Mouse (Mus musculus) embryonic facial prominence, embryonic 15.5 days (tissue): ENCODE measurements around the gene Ahcy. TPM values are rescaled to one million over a fixed set of nuclear protein-coding genes. Genes with fewer than 3 reads are reported as not detected.

Experiments
- ATAC-seq: fragments of 200-750 bp; cut with Nextera tagmentation; 2 replicates; pipeline ENCODE4 v1.8.0; 2017; ENCODE audit warnings: low read depth, moderate TSS enrichment; ENCODE audit not compliant: insufficient number of reproducible peaks, low FRiP score, low TSS enrichment
- H3K27ac ChIP-seq: fragments of 300-500 bp; sonication (generic); replicated peaks from 2 replicates; pipeline ENCODE4 v1.5.1; 2015; ENCODE audit warnings: mild to moderate bottlenecking, inconsistent platforms
- H3K27me3 ChIP-seq: fragments of 300-500 bp; sonication (generic); 2 replicates; pipeline ENCODE4 v1.6.1; 2015; ENCODE audit warnings: inconsistent platforms
- H3K36me3 ChIP-seq: fragments of 300-500 bp; sonication (generic); 2 replicates; pipeline ENCODE4 v1.6.1; 2015; ENCODE audit warnings: mild to moderate bottlenecking, inconsistent platforms
- H3K4me1 ChIP-seq: fragments of 300-500 bp; sonication (generic); 2 replicates; pipeline ENCODE4 v1.6.1; 2015; ENCODE audit warnings: inconsistent platforms
- H3K4me2 ChIP-seq: fragments of 300-500 bp; sonication (generic); replicated peaks from 2 replicates; pipeline ENCODE4 v1.6.1; 2015; ENCODE audit warnings: mild to moderate bottlenecking, inconsistent platforms
- H3K4me3 ChIP-seq: fragments of 300-500 bp; sonication (generic); replicated peaks from 2 replicates; pipeline ENCODE4 v1.5.1; 2015; ENCODE audit warnings: mild to moderate bottlenecking, inconsistent platforms
- H3K9ac ChIP-seq: fragments of 300-500 bp; sonication (generic); 2 replicates; pipeline ENCODE4 v1.6.1; 2015; ENCODE audit warnings: inconsistent platforms
- H3K9me3 ChIP-seq: fragments of 300-500 bp; sonication (generic); replicated peaks from 2 replicates; pipeline ENCODE4 v1.6.1; 2016; ENCODE audit warnings: inconsistent platforms
- WGBS: fragments of 180-500 bp; shearing (Covaris S2); methylation state at CpG from one replicate; pipeline ENCODE4 v1.1.7; 2015; 5-methylcytosine and 5-hydroxymethylcytosine counted together
- polyA plus RNA-seq: library from polyadenylated mRNA; unstranded; fragments of >200 nt; fragmentation: Nextera tagmentation; extraction: Ambion mirVana; gene quantifications from 2 replicates; pipeline ENCODE4 v1.2.1, GENCODE M21; 2015

The Ahcy gene
- polyA plus RNA-seq, 1 experiment from 2014 or later, result 52.9 TPM

DNA sequence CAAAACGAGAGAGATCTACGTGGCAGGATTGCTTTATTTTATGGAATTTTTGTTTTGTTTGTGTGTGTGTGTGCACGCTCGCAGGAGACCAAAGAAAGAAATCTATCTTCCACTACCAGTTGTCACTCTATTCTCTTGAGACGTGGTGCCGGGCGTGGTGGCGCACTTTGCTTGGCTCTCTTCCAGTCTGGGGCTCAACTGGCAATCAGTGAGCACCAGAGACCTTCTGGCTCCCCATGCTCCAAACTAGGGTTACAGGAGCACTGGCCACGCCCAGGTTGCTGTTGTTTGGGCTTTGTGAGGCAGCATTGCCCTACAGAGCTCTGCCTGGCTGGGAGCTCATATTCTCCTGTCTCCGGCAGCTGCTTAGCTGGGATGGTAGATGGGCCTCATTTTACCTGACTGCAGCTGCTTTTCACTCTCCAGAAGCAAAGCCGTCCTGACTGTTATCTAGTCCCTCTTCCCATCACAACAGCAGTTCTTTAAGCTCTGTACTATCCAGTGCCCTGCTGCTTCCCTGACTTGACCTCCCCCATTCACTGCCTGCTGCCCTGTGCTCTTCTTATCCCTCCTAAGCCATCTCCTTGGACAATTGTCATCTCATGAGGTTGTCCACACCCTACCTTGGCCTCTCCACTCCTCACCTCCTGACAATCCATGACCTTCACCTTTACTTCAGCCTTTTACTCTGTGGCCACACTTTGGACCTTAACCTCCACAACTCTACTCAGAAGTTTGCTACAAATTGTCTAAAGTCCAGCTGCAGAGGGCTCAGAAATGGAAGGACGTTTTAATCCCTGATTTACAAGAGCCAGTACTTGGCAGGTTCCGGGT, 16.8 kb upstream of the Ahcy start:
- Histone ChIP-seq H3K9ac (no peak overlapping the region), H3K27me3 (no peaks in the 10 kb centered on the region), H3K27ac (no peak overlapping the region), H3K36me3 (no peaks in the 10 kb centered on the region), H3K9me3 (no peaks in the 10 kb centered on the region), H3K4me1 (no peaks in the 10 kb centered on the region), H3K4me2 (no peak overlapping the region), H3K4me3 (no peak overlapping the region)
- ATAC-seq, result peak; percentile 51; the same call in 1 of the 2 replicates
- WGBS, result 53% methylated on average over 13 of the region's 13 CpGs

DNA sequence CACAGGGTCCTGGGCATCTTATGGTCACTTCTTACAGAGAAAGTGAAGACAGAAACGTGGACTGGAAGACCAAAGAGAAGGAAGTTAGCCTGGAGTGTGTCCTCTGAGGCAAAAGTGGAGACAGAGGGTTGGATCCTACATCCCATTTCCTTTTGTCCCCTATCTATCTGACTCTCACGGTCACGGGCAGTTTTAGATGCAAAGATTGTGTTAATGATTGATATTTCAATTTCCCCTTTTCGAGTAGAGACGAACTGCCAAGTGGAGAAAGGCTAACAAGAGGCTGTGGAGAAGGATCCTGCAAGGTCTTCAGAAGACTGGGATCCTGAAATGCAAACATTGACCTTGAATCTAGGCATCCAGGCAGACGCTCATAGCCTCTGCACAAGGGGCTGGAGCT, 14.0 kb upstream of the Ahcy start:
- no peak for ATAC-seq
- no peaks in the 10 kb centered on the region for H3K4me1 ChIP-seq
- no peaks in the 10 kb centered on the region for H3K36me3 ChIP-seq
- H3K9ac ChIP-seq, result no peak overlapping the region
- H3K9me3 ChIP-seq, result no peaks in the 10 kb centered on the region
- WGBS, result 79% methylated on average over 6 of the region's 6 CpGs
- H3K4me2 ChIP-seq, result no peak overlapping the region
- no peak overlapping the region for H3K27ac ChIP-seq
- H3K4me3 ChIP-seq, result no peak overlapping the region
- no peaks in the 10 kb centered on the region for H3K27me3 ChIP-seq

DNA sequence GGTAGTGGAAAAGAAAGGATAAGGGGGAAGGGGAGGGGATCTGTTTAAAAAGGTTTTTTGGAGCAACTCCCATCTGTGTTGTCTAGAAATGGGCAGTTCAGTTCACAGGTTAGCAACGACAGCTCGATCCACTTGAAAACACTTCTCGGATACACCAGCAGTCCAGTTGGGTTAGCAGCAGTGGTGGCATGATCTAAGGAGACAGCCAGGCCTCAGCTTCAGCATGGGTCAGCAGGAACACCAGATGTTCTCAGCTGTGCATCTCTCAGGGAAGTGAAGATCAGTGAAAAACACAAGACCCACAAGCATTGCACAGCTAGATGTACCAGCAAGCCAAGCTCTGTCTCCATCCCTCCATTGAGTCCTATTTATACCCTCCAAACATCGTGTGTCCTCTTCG, 12.0 kb upstream of the Ahcy start:
- no peak overlapping the region for H3K27ac ChIP-seq
- H3K9ac ChIP-seq, result no peak overlapping the region
- H3K36me3 ChIP-seq, result no peaks in the 10 kb centered on the region
- no peaks in the 10 kb centered on the region for H3K9me3 ChIP-seq
- WGBS, result 80% methylated on average over 5 of the region's 5 CpGs
- no peaks in the 10 kb centered on the region for H3K4me1 ChIP-seq
- H3K4me2 ChIP-seq, result no peak overlapping the region
- no peak for ATAC-seq
- no peak overlapping the region for H3K4me3 ChIP-seq
- H3K27me3 ChIP-seq, result no peaks in the 10 kb centered on the region

DNA sequence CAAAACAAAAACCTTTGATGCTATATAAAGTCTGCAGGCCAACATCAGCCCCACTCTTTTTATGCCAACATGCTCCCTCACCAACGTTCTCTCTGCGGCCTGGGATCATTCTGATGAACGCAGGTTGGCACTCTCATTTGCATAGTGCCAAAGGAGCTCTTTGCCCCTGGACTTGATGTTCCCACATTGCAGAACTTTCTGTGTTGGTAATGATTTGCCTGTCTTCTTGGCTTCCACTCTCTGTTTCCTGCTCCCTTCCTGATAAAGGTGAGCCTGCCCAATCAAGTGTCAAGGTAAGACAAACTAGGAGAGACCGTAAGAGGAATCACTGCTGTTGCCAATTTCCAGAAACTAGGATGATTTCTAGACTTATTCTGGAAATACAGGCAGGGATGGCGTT, 10.2 kb upstream of the Ahcy start:
- H3K4me2 ChIP-seq, result no peak overlapping the region
- no peaks in the 10 kb centered on the region for H3K36me3 ChIP-seq
- no peaks in the 10 kb centered on the region for H3K27me3 ChIP-seq
- H3K27ac ChIP-seq, result no peak overlapping the region
- no peak for ATAC-seq
- no peak overlapping the region for H3K9ac ChIP-seq
- H3K4me3 ChIP-seq, result no peak overlapping the region
- no peaks in the 10 kb centered on the region for H3K9me3 ChIP-seq
- 86% methylated on average over 5 of the region's 5 CpGs for WGBS
- H3K4me1 ChIP-seq, result no peaks in the 10 kb centered on the region

DNA sequence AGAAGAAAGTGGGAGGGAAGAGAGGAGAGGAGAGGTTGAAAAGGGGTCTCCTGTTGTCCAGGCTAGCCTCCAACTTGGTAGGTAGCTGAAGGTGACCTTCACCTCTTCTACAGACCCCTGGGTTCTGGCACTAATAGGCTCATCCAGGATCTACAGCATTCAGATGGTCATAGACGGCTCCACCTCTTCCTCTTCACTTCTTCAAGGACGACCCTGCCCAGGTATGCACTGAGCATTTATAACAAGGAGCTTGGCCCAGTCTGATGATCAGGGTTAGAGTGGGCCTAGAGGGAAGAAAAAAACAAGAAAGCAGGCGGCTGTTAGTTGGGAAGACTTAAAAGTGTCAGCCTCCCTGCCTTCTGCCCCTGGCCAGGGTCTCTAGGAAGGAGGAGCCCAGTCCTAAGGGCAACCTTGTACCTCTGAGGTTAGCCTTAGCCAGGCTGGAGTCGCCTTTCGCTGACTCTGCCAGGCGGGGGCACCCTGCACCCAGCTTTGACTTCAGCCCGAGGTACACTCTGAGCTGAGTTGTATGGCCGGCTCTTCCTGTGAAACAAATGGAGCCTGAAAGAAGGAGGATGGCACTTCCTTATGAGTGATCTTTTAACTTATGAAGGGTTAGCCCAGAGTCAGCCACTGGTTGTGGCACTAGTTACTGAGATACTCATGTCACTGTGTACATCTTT, 8.0 kb upstream of the Ahcy start:
- Histone ChIP-seq H3K9me3 (no peaks in the 10 kb centered on the region), H3K4me1 (no peaks in the 10 kb centered on the region), H3K36me3 (no peaks in the 10 kb centered on the region), H3K9ac (no peak overlapping the region), H3K27me3 (no peaks in the 10 kb centered on the region), H3K4me3 (no peak overlapping the region), H3K27ac (no peak overlapping the region), H3K4me2 (no peak overlapping the region)
- peak; percentile 69; the same call in 1 of the 2 replicates for ATAC-seq
- 18% methylated on average over 8 of the region's 8 CpGs for WGBS

DNA sequence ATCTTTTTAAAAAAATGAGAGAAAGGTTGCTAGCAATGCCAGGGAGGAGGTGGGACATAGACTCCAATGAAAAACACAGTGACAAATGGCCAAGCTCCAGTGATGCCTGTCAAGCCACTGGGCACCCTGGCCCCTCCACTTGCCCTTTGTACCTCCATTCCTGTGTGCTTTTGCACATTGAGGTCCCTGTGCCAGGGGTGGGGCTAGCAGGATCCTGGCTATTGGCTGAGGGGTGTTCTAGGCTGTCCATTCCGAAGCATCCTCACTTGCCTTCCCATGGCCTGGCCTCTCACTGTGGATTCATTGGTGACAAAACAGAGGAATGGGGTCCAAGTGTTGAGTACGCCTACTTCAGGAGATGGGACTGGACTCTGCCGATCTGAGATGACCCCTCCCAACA, 6.8 kb upstream of the Ahcy start:
- Histone ChIP-seq H3K27me3 (no peaks in the 10 kb centered on the region), H3K9me3 (no peaks in the 10 kb centered on the region), H3K4me1 (no peaks in the 10 kb centered on the region), H3K27ac (no peak overlapping the region), H3K4me2 (no peak overlapping the region), H3K36me3 (no peaks in the 10 kb centered on the region), H3K9ac (no peak overlapping the region), H3K4me3 (no peak overlapping the region)
- WGBS, result 90% methylated on average over 3 of the region's 3 CpGs
- no peak for ATAC-seq

DNA sequence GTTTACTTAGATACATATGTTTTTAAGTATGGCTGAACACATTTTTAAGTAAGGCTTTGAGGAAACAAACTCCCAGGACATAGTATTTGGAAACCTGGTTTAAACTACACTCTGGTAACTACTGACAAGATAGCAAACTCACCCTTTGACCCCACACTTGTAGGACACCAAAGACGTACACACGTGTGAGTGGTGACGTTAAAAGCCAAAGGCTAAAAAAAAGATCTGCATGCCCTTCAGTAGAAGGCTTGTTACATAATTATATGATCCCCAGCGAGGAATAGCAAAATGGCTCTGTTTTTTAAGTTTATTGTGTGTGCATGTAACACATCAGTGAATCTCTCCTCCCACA, 5.9 kb upstream of the Ahcy start:
- no peak for ATAC-seq
- H3K4me2 ChIP-seq, result no peak overlapping the region
- 60% methylated on average over 4 of the region's 4 CpGs for WGBS

DNA sequence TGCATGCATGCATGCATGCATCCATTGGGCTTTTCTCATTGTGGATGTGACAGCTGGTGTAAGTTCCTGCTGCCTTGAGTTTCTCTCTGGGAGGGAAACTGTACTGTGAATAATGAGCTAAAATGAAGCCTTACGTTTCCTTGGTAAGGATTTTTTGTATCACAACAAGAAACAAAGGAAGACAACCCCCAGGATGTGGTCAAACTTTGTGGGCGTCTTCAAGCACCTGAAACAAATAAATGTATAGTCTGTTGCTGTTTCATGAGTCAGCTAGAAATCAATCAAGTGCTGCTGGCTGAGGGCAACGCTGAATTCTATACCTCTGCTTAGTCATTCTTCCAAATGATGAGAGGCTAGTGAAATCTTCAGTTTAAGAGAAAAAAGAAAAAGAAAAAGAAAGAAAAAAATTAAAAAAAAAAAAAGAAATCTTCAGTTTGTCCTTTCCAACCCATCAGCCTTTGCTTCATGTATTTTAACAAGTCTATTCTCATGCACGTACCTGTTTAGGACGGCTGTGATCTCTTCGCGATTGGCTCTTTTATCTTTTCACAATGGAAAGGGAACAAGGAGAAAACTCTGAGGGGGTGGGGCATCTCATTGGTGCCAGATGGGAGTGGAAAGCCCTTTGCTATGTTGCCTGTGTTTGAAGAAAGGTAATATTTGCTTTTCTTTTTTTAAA, 5.3 kb upstream of the Ahcy start:
- Histone ChIP-seq H3K4me1 (peaks cover 11% of the 10 kb centered on the region), H3K9me3 (no peaks in the 10 kb centered on the region), H3K4me3 (no peak overlapping the region), H3K27me3 (no peaks in the 10 kb centered on the region), H3K27ac (no peak overlapping the region), H3K4me2 (no peak overlapping the region), H3K9ac (no peak overlapping the region), H3K36me3 (no peaks in the 10 kb centered on the region)
- 32% methylated on average over 7 of the region's 7 CpGs for WGBS
- no peak for ATAC-seq

More for the DNA sequence above, 5.9 kb upstream of the Ahcy start:
- H3K9me3 ChIP-seq, result no peaks in the 10 kb centered on the region
- H3K36me3 ChIP-seq, result no peaks in the 10 kb centered on the region
- no peak overlapping the region for H3K4me3 ChIP-seq
- H3K9ac ChIP-seq, result no peak overlapping the region
- no peaks in the 10 kb centered on the region for H3K27me3 ChIP-seq
- peaks cover 6% of the 10 kb centered on the region for H3K4me1 ChIP-seq
- H3K27ac ChIP-seq, result no peak overlapping the region

DNA sequence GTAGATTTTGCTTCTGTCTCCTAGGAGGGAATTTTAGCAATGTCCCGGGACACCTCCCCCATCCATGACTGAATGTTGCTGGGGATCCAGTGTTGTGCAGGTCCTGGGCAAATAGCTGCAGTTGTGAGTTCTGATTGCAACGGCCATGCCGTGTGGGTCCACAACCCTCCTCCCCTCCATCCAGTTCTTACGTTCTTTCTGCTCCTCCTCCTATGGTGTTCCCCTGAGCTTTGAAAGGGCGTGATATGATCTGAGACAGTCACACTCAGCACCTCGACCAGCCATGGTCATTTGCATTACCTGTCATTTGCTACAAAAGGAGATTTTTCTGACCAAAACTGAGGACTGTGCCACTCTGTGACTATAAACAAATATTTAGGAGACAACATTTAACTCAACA, 1.4 kb upstream of the Ahcy start:
- ATAC-seq, result no peak
- Histone ChIP-seq H3K27ac (no peak overlapping the region), H3K4me2 (no peak overlapping the region), H3K9me3 (no peaks in the 10 kb centered on the region), H3K36me3 (no peaks in the 10 kb centered on the region), H3K4me1 (peaks cover 21% of the 10 kb centered on the region), H3K4me3 (no peak overlapping the region), H3K9ac (no peak overlapping the region), H3K27me3 (no peaks in the 10 kb centered on the region)
- 80% methylated on average over 6 of the region's 6 CpGs for WGBS

DNA sequence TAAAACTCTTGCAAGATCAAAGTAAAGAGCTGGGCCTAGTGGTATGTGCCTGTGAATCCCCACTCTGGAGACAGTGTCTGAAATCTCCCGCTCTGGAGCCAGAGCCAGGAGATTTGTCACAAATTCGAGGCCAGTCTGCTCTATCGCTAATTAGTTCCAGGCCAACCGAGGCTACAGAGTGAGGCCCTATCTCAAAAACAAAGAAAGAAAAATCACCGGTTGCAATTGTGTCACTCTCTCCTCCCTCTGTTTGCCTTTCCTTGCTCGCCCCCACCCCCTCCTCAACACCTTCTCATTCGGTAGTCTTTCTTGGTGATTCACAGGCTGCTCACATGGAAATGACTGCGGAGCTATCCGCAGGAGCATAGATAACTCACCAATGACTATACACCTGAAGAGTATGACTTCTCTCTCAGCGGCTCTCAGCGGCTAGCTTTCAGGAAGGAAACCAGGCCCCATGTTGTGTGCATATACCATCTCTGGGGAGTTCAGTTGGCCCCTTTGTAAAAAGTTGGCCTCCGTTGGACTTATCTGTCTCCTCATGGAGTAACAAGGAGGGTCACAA, 551 bp upstream of the Ahcy start:
- no peaks in the 10 kb centered on the region for H3K36me3 ChIP-seq
- H3K27ac ChIP-seq, result peak overlapping the region; percentile 82
- peak overlapping the region; percentile 77 for H3K4me3 ChIP-seq
- peak; percentile 15; the same call in 1 of the 2 replicates for ATAC-seq
- H3K27me3 ChIP-seq, result no peaks in the 10 kb centered on the region
- 21% methylated on average over 12 of the region's 12 CpGs for WGBS
- H3K4me2 ChIP-seq, result peak overlapping the region; percentile 73
- H3K4me1 ChIP-seq, result peaks cover 21% of the 10 kb centered on the region
- H3K9ac ChIP-seq, result peak overlapping the region; percentile 55
- H3K9me3 ChIP-seq, result no peaks in the 10 kb centered on the region

DNA sequence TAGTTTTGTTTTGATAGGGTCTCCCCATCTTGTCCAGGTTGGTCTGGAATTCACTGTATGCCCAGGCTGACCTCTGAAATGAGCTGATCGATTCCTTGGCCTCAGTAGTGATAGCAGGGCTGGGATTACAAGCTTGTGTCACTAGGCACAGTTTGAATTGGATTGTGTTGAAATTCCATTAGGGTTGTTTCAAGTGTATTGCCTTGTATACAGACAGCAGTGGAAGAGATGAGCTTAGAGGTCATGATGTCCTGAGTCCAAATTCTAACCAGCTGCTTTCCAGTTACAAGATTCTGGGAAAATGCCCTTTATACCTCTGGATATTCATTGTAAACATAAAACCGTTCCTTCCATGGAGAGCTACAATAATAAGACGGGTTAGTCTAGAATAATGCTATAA, 950 bp downstream of the Ahcy start:
- H3K9me3 ChIP-seq, result no peaks in the 10 kb centered on the region
- H3K36me3 ChIP-seq, result peaks cover 3% of the 10 kb centered on the region; the same call in 1 of the 2 replicates
- H3K27me3 ChIP-seq, result no peaks in the 10 kb centered on the region
- peak overlapping the region; percentile 73 for H3K4me2 ChIP-seq
- peaks cover 21% of the 10 kb centered on the region for H3K4me1 ChIP-seq
- peak overlapping the region; percentile 77 for H3K4me3 ChIP-seq
- H3K27ac ChIP-seq, result no peak overlapping the region; the same call in 1 of the 2 replicates
- 20% methylated on average over 3 of the region's 3 CpGs for WGBS
- peak overlapping the region; percentile 55; the same call in 1 of the 2 replicates for H3K9ac ChIP-seq
- ATAC-seq, result no peak
